Mouse (Mus musculus) cortical plate, adult 2 months (tissue): ENCODE measurements around the gene 1810010H24Rik. TPM values are rescaled to one million over a fixed set of nuclear protein-coding genes. Genes with fewer than 3 reads are reported as not detected.
"Not testable (repeated sequence)": the region's sequence is repeated elsewhere in the genome, so short reads cannot be mapped to it uniquely, and the experiment has no call there.

Experiments
- H3K27ac ChIP-seq: fragments of 200-500 bp; 2 replicates; pipeline ENCODE4 v1.5.1; 2012; ENCODE audit warnings: low read length, control low read depth, inconsistent platforms; ENCODE audit not compliant: insufficient read depth
- H3K4me1 ChIP-seq: fragments of 200-500 bp; 2 replicates; pipeline ENCODE4 v1.6.1; 2011; ENCODE audit warnings: low read length; ENCODE audit not compliant: control insufficient read depth, insufficient read depth
- H3K4me3 ChIP-seq: fragments of 200-500 bp; 2 replicates; pipeline ENCODE4 v1.5.1; 2011; ENCODE audit warnings: mild to moderate bottlenecking, low read length, control low read depth; ENCODE audit not compliant: insufficient read depth
- CTCF ChIP-seq: fragments of 200-500 bp; IDR thresholded peaks from 2 replicates; pipeline ENCODE4 v1.5.1; 2011; ENCODE audit warnings: mild to moderate bottlenecking, control low read depth, low read length; ENCODE audit not compliant: insufficient read depth; ENCODE audit errors: extremely low read depth
- POLR2A ChIP-seq: fragments of 200-500 bp; IDR thresholded peaks from 2 replicates; pipeline ENCODE4 v1.6.1; 2011; ENCODE audit warnings: mild to moderate bottlenecking, low read length, control low read depth; ENCODE audit not compliant: insufficient read depth; ENCODE audit errors: extremely low read depth
- polyA plus RNA-seq: library from polyadenylated mRNA; depleted of rRNA; stranded (reverse); fragments of >200 nt; gene quantifications from 2 replicates; pipeline ENCODE4 v1.2.3, GENCODE M21; 2012

1810010H24Rik gene
- polyA plus RNA-seq, 1 experiment = 3.8 TPM

GRCm38 (mm10) chr11:107034085-107034810 lies 8.8 kb downstream of the 1810010H24Rik start:
- TF ChIP-seq CTCF = no peak
- no peak for TF ChIP-seq POLR2A
- Histone ChIP-seq H3K4me1 (no peaks in the 10 kb centered on the region), H3K27ac (no peak overlapping the region), H3K4me3 (no peak overlapping the region)

GRCm38 (mm10) chr11:107039417-107039816 lies 13.9 kb downstream of the 1810010H24Rik start:
- TF ChIP-seq POLR2A (no peak), CTCF (no peak)
- H3K4me3 ChIP-seq = no peak overlapping the region

GRCm38 (mm10) chr11:107041396-107041795 lies 15.9 kb downstream of the 1810010H24Rik start:
- TF ChIP-seq POLR2A (no peak), CTCF (no peak)
- H3K27ac ChIP-seq = no peak overlapping the region
- peaks cover 2% of the 10 kb centered on the region; the same call in 1 of the 2 replicates for H3K4me1 ChIP-seq
- no peak overlapping the region for H3K4me3 ChIP-seq

More at GRCm38 (mm10) chr11:107039417-107039816, 13.9 kb downstream of the 1810010H24Rik start:
- H3K4me1 ChIP-seq = no peaks in the 10 kb centered on the region; the same call in 1 of the 2 replicates
- no peak overlapping the region for H3K27ac ChIP-seq

- peaks cover 2% of the 10 kb centered on the region; the same call in 1 of the 2 replicates for H3K4me1 ChIP-seq
- no peak for TF ChIP-seq POLR2A
- no peak for TF ChIP-seq CTCF
- no peak overlapping the region for H3K27ac ChIP-seq
- no peak overlapping the region for H3K4me3 ChIP-seq
Measured at GRCm38 (mm10) chr11:107043361-107043760, 17.9 kb downstream of the 1810010H24Rik start.

- Histone ChIP-seq H3K4me3 (no peak overlapping the region), H3K4me1 (peaks cover 2% of the 10 kb centered on the region; the same call in 1 of the 2 replicates), H3K27ac (no peak overlapping the region)
- TF ChIP-seq POLR2A (no peak), CTCF (peak; percentile 58)
Measured at GRCm38 (mm10) chr11:107044321-107044720, 18.8 kb downstream of the 1810010H24Rik start.

GRCm38 (mm10) chr11:107045546-107045945 lies 20.1 kb downstream of the 1810010H24Rik start:
- Histone ChIP-seq H3K4me3 (no peak overlapping the region), H3K27ac (no peak overlapping the region)
- TF ChIP-seq POLR2A (no peak), CTCF (no peak)

GRCm38 (mm10) chr11:107046766-107047620 lies 21.5 kb downstream of the 1810010H24Rik start:
- no peak overlapping the region for H3K4me3 ChIP-seq
- H3K4me1 ChIP-seq = peaks cover 2% of the 10 kb centered on the region; the same call in 1 of the 2 replicates
- H3K27ac ChIP-seq = 0 out of 2 replicates have a peak overlapping the region, but pooled peaks have one; percentile 42
- TF ChIP-seq POLR2A = no peak
- TF ChIP-seq CTCF = no peak

More at GRCm38 (mm10) chr11:107045546-107045945, 20.1 kb downstream of the 1810010H24Rik start:
- H3K4me1 ChIP-seq = peaks cover 2% of the 10 kb centered on the region; the same call in 1 of the 2 replicates

- H3K4me1 ChIP-seq = no peaks in the 10 kb centered on the region
- TF ChIP-seq POLR2A (no peak), CTCF (no peak)
- no peak overlapping the region for H3K4me3 ChIP-seq
- H3K27ac ChIP-seq = no peak overlapping the region
Measured at GRCm38 (mm10) chr11:107054870-107055269, 29.4 kb downstream of the 1810010H24Rik start.

GRCm38 (mm10) chr11:107057391-107057790 lies 31.9 kb downstream of the 1810010H24Rik start:
- H3K4me3 ChIP-seq = no peak overlapping the region
- no peaks in the 10 kb centered on the region for H3K4me1 ChIP-seq
- TF ChIP-seq POLR2A (no peak), CTCF (no peak)
- no peak overlapping the region for H3K27ac ChIP-seq

GRCm38 (mm10) chr11:107059634-107060033 lies 34.2 kb downstream of the 1810010H24Rik start:
- H3K4me3 ChIP-seq, H3K27ac ChIP-seq, H3K4me1 ChIP-seq: not testable (repeated sequence)

- H3K4me1 ChIP-seq = peaks cover 8% of the 10 kb centered on the region
- TF ChIP-seq POLR2A = no peak
- TF ChIP-seq CTCF = no peak
- H3K4me3 ChIP-seq = no peak overlapping the region
- H3K27ac ChIP-seq = no peak overlapping the region
Measured at GRCm38 (mm10) chr11:107060941-107061340, 35.5 kb downstream of the 1810010H24Rik start.
